Mouse (Mus musculus): ENCODE results near the gene Scaf8. TPM values are rescaled to one million over a fixed set of nuclear protein-coding genes. Genes with fewer than 3 reads are reported as not detected.

Gene Scaf8
- polyA plus RNA-seq (2012; rRNA removed; ENCODE audit: low replicate concordance): 27.7 and 29.9 TPM in 2 replicates

DNA sequence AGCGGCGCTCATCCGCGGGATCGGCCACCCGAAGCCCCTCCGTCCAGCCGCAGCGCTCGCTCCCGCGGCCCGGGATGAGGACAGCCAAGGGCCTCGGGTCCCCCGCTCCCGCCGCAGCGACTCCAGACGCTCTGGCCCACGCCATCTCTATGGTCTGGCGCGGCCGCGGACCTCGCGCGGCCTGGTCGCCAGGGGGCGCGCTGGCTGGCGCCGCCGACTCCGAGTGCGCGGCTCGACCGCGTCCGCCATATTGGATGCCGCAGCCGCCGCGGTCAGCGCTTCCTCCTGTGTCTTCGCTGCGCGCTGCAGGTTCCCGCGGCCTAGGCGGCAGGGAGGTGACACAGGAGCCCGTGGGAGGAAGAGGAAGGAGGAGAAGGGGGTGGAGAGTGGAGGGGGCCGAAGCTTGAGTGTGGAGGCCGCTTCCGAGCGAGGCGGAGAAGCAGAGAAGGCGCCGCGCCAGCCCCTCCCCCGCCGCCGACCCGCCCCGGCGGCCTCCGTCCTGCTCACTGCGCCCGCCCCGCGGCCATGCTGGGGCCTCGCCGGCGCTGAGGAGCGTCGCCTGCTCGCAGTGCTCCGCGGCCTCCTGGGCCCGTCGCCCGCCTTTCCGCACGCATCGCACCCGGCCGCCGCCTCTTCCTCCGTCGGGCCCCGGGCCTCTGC lies at the start of gene Scaf8:
Gene Scaf8, plus strand, starts transcription at position 253 of the 660 bp plus-strand sequence.

Other genes with a start within 250 kb of the Scaf8 start
- 0.92 and 1.4 TPM in 2 replicates for gene Tiam2, start 211.6 kb downstream of the Scaf8 start, polyA plus RNA-seq (2012; rRNA removed; ENCODE audit: low replicate concordance)